Mouse (Mus musculus): ENCODE data around the gene Abi3.

The Abi3 gene

GRCm38 (mm10) chr11:95838999-95839868 lies 3.0 kb downstream of the Abi3 start:
- no peak for DNase-seq (ENCODE audit: low spot score in 2 of 2)

GRCm38 (mm10) chr11:95838598-95838997 lies 3.7 kb downstream of the Abi3 start:
- no peak for DNase-seq (ENCODE audit: low spot score in 2 of 2)

GRCm38 (mm10) chr11:95837059-95837458 lies 5.2 kb downstream of the Abi3 start, which contains the start of gene Gngt2:
Gene Gngt2, plus strand, starts transcription at chr11:95837216.
- DNase-seq (ENCODE audit: low spot score in 2 of 2), result peak; percentile 74 to 85

GRCm38 (mm10) chr11:95836433-95836832 lies 5.8 kb downstream of the Abi3 start:
- no peak for DNase-seq (ENCODE audit: low spot score in 2 of 2)

GRCm38 (mm10) chr11:95835832-95836231 lies 6.4 kb downstream of the Abi3 start:
- DNase-seq (ENCODE audit: low spot score in 2 of 2), result no peak

GRCm38 (mm10) chr11:95834742-95835710 lies 7.2 kb downstream of the Abi3 start:
- DNase-seq (ENCODE audit: low spot score in 2 of 2), result no peak

- DNase-seq (ENCODE audit: low spot score in 2 of 2), result no peak
Measured at GRCm38 (mm10) chr11:95834143-95834667, 8.1 kb downstream of the Abi3 start.

GRCm38 (mm10) chr11:95833631-95834142 lies 8.6 kb downstream of the Abi3 start:
- no peak for DNase-seq (ENCODE audit: low spot score in 2 of 2)

GRCm38 (mm10) chr11:95833006-95833570 lies 9.2 kb downstream of the Abi3 start:
- no peak for DNase-seq (ENCODE audit: low spot score in 2 of 2)

- no peak for DNase-seq (ENCODE audit: low spot score in 2 of 2)
Measured at GRCm38 (mm10) chr11:95832129-95833005, 9.9 kb downstream of the Abi3 start.

GRCm38 (mm10) chr11:95831641-95832040 lies 10.6 kb downstream of the Abi3 start:
- no peak for DNase-seq (ENCODE audit: low spot score in 2 of 2)

GRCm38 (mm10) chr11:95831276-95831619 lies 11.0 kb downstream of the Abi3 start:
- DNase-seq (ENCODE audit: low spot score in 2 of 2), result no peak

GRCm38 (mm10) chr11:95830411-95831275 lies 11.6 kb downstream of the Abi3 start:
- DNase-seq (ENCODE audit: low spot score in 2 of 2), result no peak

- DNase-seq (ENCODE audit: low spot score in 2 of 2), result no peak
Measured at GRCm38 (mm10) chr11:95829526-95830050, 12.7 kb downstream of the Abi3 start.

GRCm38 (mm10) chr11:95828181-95828964 lies 13.9 kb downstream of the Abi3 start:
- DNase-seq (ENCODE audit: low spot score in 2 of 2), result no peak

GRCm38 (mm10) chr11:95827464-95828085 lies 14.7 kb downstream of the Abi3 start:
- no peak for DNase-seq (ENCODE audit: low spot score in 2 of 2)

GRCm38 (mm10) chr11:95827168-95827447 lies 15.2 kb downstream of the Abi3 start:
- no peak for DNase-seq (ENCODE audit: low spot score in 2 of 2)

Data from urinary bladder, postnatal 4 days (tissue).